Mouse (Mus musculus) hindbrain, embryonic 10.5 days (tissue): Measurements from ENCODE around the gene Cd82. TPM values are rescaled to one million over a fixed set of nuclear protein-coding genes. Genes with fewer than 3 reads are reported as not detected.

Source experiments
- DNase-seq: peaks from one replicate; pipeline ENCODE4 v3.0.0-alpha.2; 2017; ENCODE audit warnings: low spot score
- H3K27ac ChIP-seq: fragments of 300-500 bp; sonication (generic); 2 replicates; pipeline ENCODE4 v1.5.1; 2016; ENCODE audit warnings: mild to moderate bottlenecking, moderate library complexity
- H3K27me3 ChIP-seq: fragments of 300-500 bp; sonication (generic); 2 replicates; pipeline ENCODE4 v1.6.1; 2016; ENCODE audit warnings: mild to moderate bottlenecking; ENCODE audit not compliant: poor library complexity, insufficient read depth, severe bottlenecking
- H3K36me3 ChIP-seq: fragments of 300-500 bp; sonication (generic); 2 replicates; pipeline ENCODE4 v1.6.1; 2016; ENCODE audit warnings: mild to moderate bottlenecking, moderate library complexity
- H3K4me1 ChIP-seq: fragments of 300-500 bp; sonication (generic); replicated peaks from 2 replicates; pipeline ENCODE4 v1.6.1; 2016; ENCODE audit warnings: mild to moderate bottlenecking
- H3K4me3 ChIP-seq: fragments of 300-500 bp; sonication (generic); 2 replicates; pipeline ENCODE4 v1.5.1; 2016; ENCODE audit warnings: mild to moderate bottlenecking, moderate library complexity
- H3K9me3 ChIP-seq: fragments of 300-500 bp; sonication (generic); 2 replicates; pipeline ENCODE4 v1.6.1; 2016; ENCODE audit warnings: mild to moderate bottlenecking, moderate library complexity
- WGBS: fragments of 180-500 bp; shearing (Covaris S2); methylation state at CpG from one replicate; pipeline ENCODE4 v1.1.7; 2016; 5-methylcytosine and 5-hydroxymethylcytosine counted together
- polyA plus RNA-seq: library from polyadenylated mRNA; unstranded; fragments of >200 nt; fragmentation: Nextera tagmentation; extraction: Ambion mirVana; gene quantifications from 2 replicates; pipeline ENCODE4 v1.2.1, GENCODE M21; 2016

Gene Cd82
- polyA plus RNA-seq: 6.2 and 10.3 TPM in 2 replicates

GRCm38 (mm10) chr2:93462760-93463159 is at the start of gene Cd82:
Gene Cd82 (minus strand): TSS chr2:93463140.
- H3K9me3 ChIP-seq: peaks cover 4% of the 10 kb centered on the region; the same call in 1 of the 2 replicates
- H3K36me3 ChIP-seq: no peaks in the 10 kb centered on the region
- H3K4me3 ChIP-seq: peak within 1 kb of the TSS; percentile 56
- peaks cover 29% of the 10 kb centered on the region for H3K4me1 ChIP-seq
- WGBS: 2% methylated on average over 20 of the region's 20 CpGs
- DNase-seq: peak; percentile 60
- H3K27me3 ChIP-seq: peaks cover 69% of the 10 kb centered on the region
- peak within 1 kb of the TSS; percentile 59 for H3K27ac ChIP-seq

GRCm38 (mm10) chr2:93512130-93512529 is 49.2 kb upstream of the Cd82 start:
- 68% methylated on average over 7 of the region's 7 CpGs for WGBS

GRCm38 (mm10) chr2:93510839-93511238 is 47.9 kb upstream of the Cd82 start:
- 94% methylated on average over 1 of the region's 1 CpGs for WGBS
- Histone ChIP-seq H3K4me3 (no peak overlapping the region), H3K36me3 (no peaks in the 10 kb centered on the region), H3K9me3 (no peaks in the 10 kb centered on the region), H3K4me1 (no peaks in the 10 kb centered on the region), H3K27me3 (no peaks in the 10 kb centered on the region), H3K27ac (no peak overlapping the region)
- no peak for DNase-seq

More at GRCm38 (mm10) chr2:93512130-93512529, 49.2 kb upstream of the Cd82 start:
- no peak for DNase-seq
- no peaks in the 10 kb centered on the region for H3K9me3 ChIP-seq
- no peaks in the 10 kb centered on the region for H3K4me1 ChIP-seq
- no peaks in the 10 kb centered on the region for H3K27me3 ChIP-seq
- H3K4me3 ChIP-seq: no peak overlapping the region
- H3K27ac ChIP-seq: no peak overlapping the region
- H3K36me3 ChIP-seq: no peaks in the 10 kb centered on the region

- Histone ChIP-seq H3K9me3 (no peaks in the 10 kb centered on the region), H3K27ac (no peak overlapping the region), H3K4me3 (no peak overlapping the region), H3K36me3 (no peaks in the 10 kb centered on the region), H3K4me1 (no peaks in the 10 kb centered on the region), H3K27me3 (no peaks in the 10 kb centered on the region)
- no peak for DNase-seq
- WGBS: 89% methylated on average over 12 of the region's 12 CpGs
Observed at GRCm38 (mm10) chr2:93509777-93510750, 47.1 kb upstream of the Cd82 start.

- DNase-seq: no peak
- H3K4me3 ChIP-seq: no peak overlapping the region
- 85% methylated on average over 6 of the region's 6 CpGs for WGBS
- peaks cover 7% of the 10 kb centered on the region; the same call in 1 of the 2 replicates for H3K4me1 ChIP-seq
- no peaks in the 10 kb centered on the region for H3K36me3 ChIP-seq
- H3K27ac ChIP-seq: no peak overlapping the region
- H3K9me3 ChIP-seq: no peaks in the 10 kb centered on the region
- H3K27me3 ChIP-seq: no peaks in the 10 kb centered on the region
Observed at GRCm38 (mm10) chr2:93505091-93505490, 42.2 kb upstream of the Cd82 start.

- no peaks in the 10 kb centered on the region for H3K27me3 ChIP-seq
Observed at GRCm38 (mm10) chr2:93503353-93503752, 40.4 kb upstream of the Cd82 start.

GRCm38 (mm10) chr2:93501303-93501702 is 38.4 kb upstream of the Cd82 start:
- Histone ChIP-seq H3K27ac (peak overlapping the region; percentile 23; the same call in 1 of the 2 replicates), H3K36me3 (no peaks in the 10 kb centered on the region), H3K4me1 (peaks cover 7% of the 10 kb centered on the region; the same call in 1 of the 2 replicates), H3K27me3 (no peaks in the 10 kb centered on the region), H3K9me3 (no peaks in the 10 kb centered on the region), H3K4me3 (no peak overlapping the region)
- peak; percentile 38 for DNase-seq
- WGBS: 68% methylated on average over 10 of the region's 10 CpGs

More at GRCm38 (mm10) chr2:93503353-93503752, 40.4 kb upstream of the Cd82 start:
- no peak overlapping the region for H3K27ac ChIP-seq
- H3K9me3 ChIP-seq: no peaks in the 10 kb centered on the region
- DNase-seq: no peak
- H3K36me3 ChIP-seq: no peaks in the 10 kb centered on the region
- no peak overlapping the region for H3K4me3 ChIP-seq
- 84% methylated on average over 4 of the region's 4 CpGs for WGBS
- peaks cover 7% of the 10 kb centered on the region; the same call in 1 of the 2 replicates for H3K4me1 ChIP-seq

- no peak for DNase-seq
- peaks cover 12% of the 10 kb centered on the region for H3K4me1 ChIP-seq
Observed at GRCm38 (mm10) chr2:93497221-93497620, 34.3 kb upstream of the Cd82 start.

GRCm38 (mm10) chr2:93495170-93495569 is 32.2 kb upstream of the Cd82 start:
- DNase-seq: no peak
- no peaks in the 10 kb centered on the region for H3K36me3 ChIP-seq

More at GRCm38 (mm10) chr2:93497221-93497620, 34.3 kb upstream of the Cd82 start:
- Histone ChIP-seq H3K9me3 (no peaks in the 10 kb centered on the region), H3K27ac (no peak overlapping the region), H3K4me3 (no peak overlapping the region), H3K27me3 (no peaks in the 10 kb centered on the region), H3K36me3 (no peaks in the 10 kb centered on the region)
- WGBS: 93% methylated on average over 5 of the region's 5 CpGs

GRCm38 (mm10) chr2:93493541-93493940 is 30.6 kb upstream of the Cd82 start:
- 81% methylated on average over 3 of the region's 3 CpGs for WGBS
- H3K9me3 ChIP-seq: no peaks in the 10 kb centered on the region
- H3K36me3 ChIP-seq: no peaks in the 10 kb centered on the region
- peaks cover 14% of the 10 kb centered on the region for H3K4me1 ChIP-seq
- H3K4me3 ChIP-seq: no peak overlapping the region
- DNase-seq: no peak
- no peak overlapping the region for H3K27ac ChIP-seq
- H3K27me3 ChIP-seq: peaks cover 11% of the 10 kb centered on the region

More at GRCm38 (mm10) chr2:93495170-93495569, 32.2 kb upstream of the Cd82 start:
- no peak overlapping the region for H3K4me3 ChIP-seq
- 86% methylated on average over 3 of the region's 3 CpGs for WGBS
- H3K9me3 ChIP-seq: no peaks in the 10 kb centered on the region
- no peak overlapping the region for H3K27ac ChIP-seq
- H3K27me3 ChIP-seq: no peaks in the 10 kb centered on the region
- H3K4me1 ChIP-seq: peaks cover 5% of the 10 kb centered on the region; the same call in 1 of the 2 replicates

- Histone ChIP-seq H3K36me3 (no peaks in the 10 kb centered on the region), H3K9me3 (no peaks in the 10 kb centered on the region), H3K27ac (no peak overlapping the region), H3K27me3 (peaks cover 23% of the 10 kb centered on the region), H3K4me1 (peaks cover 15% of the 10 kb centered on the region), H3K4me3 (no peak overlapping the region)
- DNase-seq: no peak
- 90% methylated on average over 2 of the region's 2 CpGs for WGBS
Observed at GRCm38 (mm10) chr2:93490516-93490915, 27.6 kb upstream of the Cd82 start.

- Histone ChIP-seq H3K4me1 (peaks cover 15% of the 10 kb centered on the region), H3K27ac (no peak overlapping the region), H3K4me3 (no peak overlapping the region), H3K36me3 (no peaks in the 10 kb centered on the region), H3K9me3 (no peaks in the 10 kb centered on the region), H3K27me3 (peaks cover 23% of the 10 kb centered on the region)
- DNase-seq: peak; percentile 61
- WGBS: 31% methylated on average over 19 of the region's 19 CpGs
Observed at GRCm38 (mm10) chr2:93488911-93489587, 26.1 kb upstream of the Cd82 start.
